Mouse (Mus musculus): ENCODE measurements around the gene Rnf187. TPM values are rescaled to one million over a fixed set of nuclear protein-coding genes. Genes with fewer than 3 reads are reported as not detected.

Gene Rnf187
- polyA plus RNA-seq, 1 experiment from 2014 or later, result 275 TPM

GRCm38 (mm10) chr11:58961364-58962177 is 22.9 kb upstream of the Rnf187 start:
- H3K4me1 ChIP-seq (ENCODE audit: control insufficient read depth, insufficient read depth, low read length), result 0 out of 2 replicates have a peak, but pooled peaks cover 4% of the 10 kb centered on the region
- 58% methylated on average over 50 of the region's 50 CpGs for WGBS
- no peaks in the 10 kb centered on the region for H3K9me3 ChIP-seq (ENCODE audit: control insufficient read depth, low read length)
- H3K36me3 ChIP-seq (ENCODE audit: control insufficient read depth, insufficient read depth, low read length), result no peaks in the 10 kb centered on the region; the same call in 1 of the 2 replicates
- no peak for DNase-seq (ENCODE audit: low spot score)
- H3K27me3 ChIP-seq (ENCODE audit: control insufficient read depth, insufficient read depth, low read length), result peaks cover 22% of the 10 kb centered on the region
- H3K27ac ChIP-seq (replicated peaks; ENCODE audit: low read depth, low read length), result no peak overlapping the region
- no peak overlapping the region for H3K9ac ChIP-seq (ENCODE audit: low read length)
- ATAC-seq (ENCODE audit: insufficient number of reproducible peaks, low FRiP score, low TSS enrichment, low read depth), result no peak
- H3K4me2 ChIP-seq (ENCODE audit: low read depth, severe bottlenecking), result no peak overlapping the region
- H3K4me3 ChIP-seq (ENCODE audit: low read depth, low read length), result 0 out of 2 replicates have a peak overlapping the region, but pooled peaks have one; percentile 3

GRCm38 (mm10) chr11:58959921-58960465 is 21.3 kb upstream of the Rnf187 start:
- DNase-seq (ENCODE audit: low spot score) (peak; percentile 81), ATAC-seq (ENCODE audit: insufficient number of reproducible peaks, low FRiP score, low TSS enrichment, low read depth) (peak; percentile 68)
- WGBS, result 3% methylated on average over 40 of the region's 40 CpGs
- Histone ChIP-seq H3K4me1 (ENCODE audit: control insufficient read depth, insufficient read depth, low read length) (0 out of 2 replicates have a peak, but pooled peaks cover 12% of the 10 kb centered on the region), H3K9ac (ENCODE audit: low read length) (peak overlapping the region; percentile 7; the same call in 1 of the 2 replicates), H3K9me3 (ENCODE audit: control insufficient read depth, low read length) (no peaks in the 10 kb centered on the region), H3K36me3 (ENCODE audit: control insufficient read depth, insufficient read depth, low read length) (no peaks in the 10 kb centered on the region; the same call in 1 of the 2 replicates), H3K27ac (replicated peaks; ENCODE audit: low read depth, low read length) (no peak overlapping the region), H3K4me2 (ENCODE audit: low read depth, severe bottlenecking) (peak overlapping the region; percentile 56), H3K27me3 (ENCODE audit: control insufficient read depth, insufficient read depth, low read length) (peaks cover 22% of the 10 kb centered on the region), H3K4me3 (ENCODE audit: low read depth, low read length) (peak overlapping the region; percentile 31)

GRCm38 (mm10) chr11:58959186-58959825 is 20.6 kb upstream of the Rnf187 start:
- Histone ChIP-seq H3K4me2 (ENCODE audit: low read depth, severe bottlenecking) (peak overlapping the region; percentile 56), H3K27me3 (ENCODE audit: control insufficient read depth, insufficient read depth, low read length) (peaks cover 22% of the 10 kb centered on the region), H3K4me3 (ENCODE audit: low read depth, low read length) (no peak overlapping the region), H3K36me3 (ENCODE audit: control insufficient read depth, insufficient read depth, low read length) (no peaks in the 10 kb centered on the region; the same call in 1 of the 2 replicates), H3K27ac (replicated peaks; ENCODE audit: low read depth, low read length) (no peak overlapping the region), H3K9me3 (ENCODE audit: control insufficient read depth, low read length) (no peaks in the 10 kb centered on the region), H3K4me1 (ENCODE audit: control insufficient read depth, insufficient read depth, low read length) (0 out of 2 replicates have a peak, but pooled peaks cover 12% of the 10 kb centered on the region), H3K9ac (ENCODE audit: low read length) (no peak overlapping the region)
- no peak for DNase-seq (ENCODE audit: low spot score)
- WGBS, result 37% methylated on average over 15 of the region's 15 CpGs
- ATAC-seq (ENCODE audit: insufficient number of reproducible peaks, low FRiP score, low TSS enrichment, low read depth), result no peak

- H3K9ac ChIP-seq (ENCODE audit: low read length), result no peak overlapping the region
- peaks cover 22% of the 10 kb centered on the region for H3K27me3 ChIP-seq (ENCODE audit: control insufficient read depth, insufficient read depth, low read length)
Measured at GRCm38 (mm10) chr11:58958536-58958935, 19.8 kb upstream of the Rnf187 start.

GRCm38 (mm10) chr11:58957226-58957914 is 18.7 kb upstream of the Rnf187 start:
- no peak overlapping the region for H3K27ac ChIP-seq (replicated peaks; ENCODE audit: low read depth, low read length)
- DNase-seq (ENCODE audit: low spot score) (no peak), ATAC-seq (ENCODE audit: insufficient number of reproducible peaks, low FRiP score, low TSS enrichment, low read depth) (no peak)
- no peak overlapping the region for H3K9ac ChIP-seq (ENCODE audit: low read length)
- peaks cover 16% of the 10 kb centered on the region for H3K27me3 ChIP-seq (ENCODE audit: control insufficient read depth, insufficient read depth, low read length)
- peaks cover 18% of the 10 kb centered on the region; the same call in 1 of the 2 replicates for H3K4me1 ChIP-seq (ENCODE audit: control insufficient read depth, insufficient read depth, low read length)
- no peaks in the 10 kb centered on the region for H3K9me3 ChIP-seq (ENCODE audit: control insufficient read depth, low read length)
- no peaks in the 10 kb centered on the region; the same call in 1 of the 2 replicates for H3K36me3 ChIP-seq (ENCODE audit: control insufficient read depth, insufficient read depth, low read length)
- no peak overlapping the region; the same call in 1 of the 2 replicates for H3K4me3 ChIP-seq (ENCODE audit: low read depth, low read length)
- 86% methylated on average over 5 of the region's 5 CpGs for WGBS
- H3K4me2 ChIP-seq (ENCODE audit: low read depth, severe bottlenecking), result no peak overlapping the region

More at GRCm38 (mm10) chr11:58958536-58958935, 19.8 kb upstream of the Rnf187 start:
- Histone ChIP-seq H3K27ac (replicated peaks; ENCODE audit: low read depth, low read length) (no peak overlapping the region), H3K36me3 (ENCODE audit: control insufficient read depth, insufficient read depth, low read length) (no peaks in the 10 kb centered on the region; the same call in 1 of the 2 replicates), H3K4me2 (ENCODE audit: low read depth, severe bottlenecking) (no peak overlapping the region), H3K4me3 (ENCODE audit: low read depth, low read length) (no peak overlapping the region), H3K9me3 (ENCODE audit: control insufficient read depth, low read length) (no peaks in the 10 kb centered on the region), H3K4me1 (ENCODE audit: control insufficient read depth, insufficient read depth, low read length) (peaks cover 15% of the 10 kb centered on the region; the same call in 1 of the 2 replicates)
- WGBS, result 88% methylated on average over 6 of the region's 6 CpGs
- ATAC-seq (ENCODE audit: insufficient number of reproducible peaks, low FRiP score, low TSS enrichment, low read depth) (no peak), DNase-seq (ENCODE audit: low spot score) (no peak)

GRCm38 (mm10) chr11:58955868-58956257 is 17.1 kb upstream of the Rnf187 start:
- H3K27me3 ChIP-seq (ENCODE audit: control insufficient read depth, insufficient read depth, low read length), result peaks cover 12% of the 10 kb centered on the region; the same call in 1 of the 2 replicates

GRCm38 (mm10) chr11:58955143-58955867 is 16.6 kb upstream of the Rnf187 start:
- H3K4me1 ChIP-seq (ENCODE audit: control insufficient read depth, insufficient read depth, low read length), result peaks cover 18% of the 10 kb centered on the region; the same call in 1 of the 2 replicates
- peak; percentile 18; the same call in 1 of the 2 replicates for ATAC-seq (ENCODE audit: insufficient number of reproducible peaks, low FRiP score, low TSS enrichment, low read depth)

More at GRCm38 (mm10) chr11:58955868-58956257, 17.1 kb upstream of the Rnf187 start:
- Histone ChIP-seq H3K4me2 (ENCODE audit: low read depth, severe bottlenecking) (peak overlapping the region; percentile 89), H3K4me1 (ENCODE audit: control insufficient read depth, insufficient read depth, low read length) (peaks cover 18% of the 10 kb centered on the region; the same call in 1 of the 2 replicates), H3K9ac (ENCODE audit: low read length) (peak overlapping the region; percentile 90), H3K9me3 (ENCODE audit: control insufficient read depth, low read length) (no peaks in the 10 kb centered on the region), H3K4me3 (ENCODE audit: low read depth, low read length) (peak overlapping the region; percentile 82), H3K36me3 (ENCODE audit: control insufficient read depth, insufficient read depth, low read length) (no peaks in the 10 kb centered on the region; the same call in 1 of the 2 replicates), H3K27ac (replicated peaks; ENCODE audit: low read depth, low read length) (no peak overlapping the region; the same call in 1 of the 2 replicates)
- ATAC-seq (ENCODE audit: insufficient number of reproducible peaks, low FRiP score, low TSS enrichment, low read depth) (no peak), DNase-seq (ENCODE audit: low spot score) (no peak)
- 36% methylated on average over 8 of the region's 8 CpGs for WGBS

More at GRCm38 (mm10) chr11:58955143-58955867, 16.6 kb upstream of the Rnf187 start:
- peak overlapping the region; percentile 89 for H3K4me2 ChIP-seq (ENCODE audit: low read depth, severe bottlenecking)
- peak overlapping the region; percentile 96 for H3K27ac ChIP-seq (replicated peaks; ENCODE audit: low read depth, low read length)
- peak overlapping the region; percentile 90 for H3K9ac ChIP-seq (ENCODE audit: low read length)
- no peaks in the 10 kb centered on the region; the same call in 1 of the 2 replicates for H3K36me3 ChIP-seq (ENCODE audit: control insufficient read depth, insufficient read depth, low read length)
- H3K9me3 ChIP-seq (ENCODE audit: control insufficient read depth, low read length), result no peaks in the 10 kb centered on the region
- H3K4me3 ChIP-seq (ENCODE audit: low read depth, low read length), result peak overlapping the region; percentile 82
- peaks cover 15% of the 10 kb centered on the region; the same call in 1 of the 2 replicates for H3K27me3 ChIP-seq (ENCODE audit: control insufficient read depth, insufficient read depth, low read length)
- DNase-seq (ENCODE audit: low spot score), result peak; percentile 47
- under 1% methylated on average over 20 of the region's 20 CpGs for WGBS
